Mouse (Mus musculus) left cerebral cortex, adult 9 months (tissue): Measurements from ENCODE around the gene Sephs2.

Experiments
- DNase-seq, 2 experiments: peaks; one replicate each; pipeline ENCODE4 v3.0.0; 2022; ENCODE audit warnings: low spot score in 2 of 2

The Sephs2 gene

DNA sequence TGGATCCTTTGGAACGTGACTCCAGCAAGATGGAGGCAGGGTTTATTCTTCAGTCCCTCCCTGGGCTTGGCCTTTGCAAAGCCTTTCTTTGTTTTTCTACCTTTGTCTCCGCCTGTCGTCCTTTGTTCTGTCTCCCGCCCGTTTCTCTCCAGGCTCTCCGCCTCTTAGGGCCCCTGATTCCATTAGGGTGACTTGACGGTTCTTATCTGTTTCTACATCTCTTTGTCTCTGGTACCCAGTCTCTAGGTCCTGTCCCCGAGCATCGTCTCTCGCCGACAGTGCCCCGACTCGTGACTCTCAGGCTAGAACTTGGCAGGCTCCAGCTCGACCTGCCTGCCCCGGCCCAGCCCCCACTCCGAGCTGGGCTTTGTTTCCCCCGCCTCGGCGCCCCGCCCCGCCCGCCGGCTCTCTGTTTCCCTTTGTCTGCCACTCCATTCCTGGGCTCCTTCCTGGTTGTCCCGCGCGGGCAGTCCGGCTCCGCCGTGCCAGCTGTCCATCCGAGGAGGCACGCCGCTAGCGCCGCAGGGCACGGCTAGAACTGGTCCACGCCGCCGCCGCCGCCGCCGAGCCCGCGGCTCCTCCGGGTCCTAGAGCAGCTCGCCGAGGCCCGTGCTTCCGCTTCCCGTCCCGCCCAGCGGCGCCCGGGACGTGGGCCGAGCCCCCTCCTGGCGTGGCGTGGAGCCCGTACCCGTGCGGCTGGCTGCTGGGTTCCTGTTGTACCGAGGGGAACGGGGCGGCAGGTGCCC, 41.1 kb downstream of the Sephs2 start, which contains the start of the genes Zfp553 and Sept1:
Zfp553 (plus strand) TSS at position 440 of the 746 bp plus-strand sequence.
Sept1 (minus strand) TSS at position 509 of the 746 bp plus-strand sequence.
- DNase-seq: peak in 1 of 2 experiments; percentile 71

DNA sequence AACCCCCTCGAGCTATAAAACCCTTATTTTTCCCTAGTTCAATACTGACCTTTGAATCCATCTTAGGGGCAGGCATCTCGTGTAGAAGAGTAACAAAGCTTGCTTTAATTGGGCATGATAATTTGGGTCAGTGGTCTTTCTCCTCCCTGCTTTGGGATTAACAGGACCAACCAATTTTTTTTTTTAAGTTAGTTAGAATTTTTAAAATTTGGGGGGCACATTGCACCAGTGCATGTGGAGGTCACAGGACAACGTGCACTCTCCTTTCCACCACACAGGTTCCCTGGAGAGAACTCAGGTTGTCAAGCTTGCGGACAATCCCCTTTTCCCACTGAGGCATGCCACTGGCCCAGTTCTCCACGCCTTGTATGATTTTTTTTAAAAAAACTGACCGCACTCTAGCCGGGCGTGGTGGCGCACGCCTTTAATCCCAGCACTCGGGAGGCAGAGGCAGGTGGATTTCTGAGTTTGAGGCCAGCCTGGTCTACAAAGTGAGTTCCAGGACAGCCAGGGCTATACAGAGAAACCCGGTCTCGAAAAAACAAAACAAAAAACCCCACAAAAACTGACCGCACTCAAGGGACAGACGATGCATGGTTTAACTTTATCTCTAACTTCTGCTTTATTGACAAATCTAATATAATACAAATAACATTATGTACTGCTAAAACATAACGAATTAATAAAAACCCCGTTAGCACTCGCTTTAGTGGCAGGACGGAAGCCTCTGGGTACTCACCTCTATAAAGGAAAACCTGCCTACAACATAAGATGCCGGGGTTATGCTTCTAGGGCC, 41.8 kb downstream of the Sephs2 start:
- no peak for DNase-seq

DNA sequence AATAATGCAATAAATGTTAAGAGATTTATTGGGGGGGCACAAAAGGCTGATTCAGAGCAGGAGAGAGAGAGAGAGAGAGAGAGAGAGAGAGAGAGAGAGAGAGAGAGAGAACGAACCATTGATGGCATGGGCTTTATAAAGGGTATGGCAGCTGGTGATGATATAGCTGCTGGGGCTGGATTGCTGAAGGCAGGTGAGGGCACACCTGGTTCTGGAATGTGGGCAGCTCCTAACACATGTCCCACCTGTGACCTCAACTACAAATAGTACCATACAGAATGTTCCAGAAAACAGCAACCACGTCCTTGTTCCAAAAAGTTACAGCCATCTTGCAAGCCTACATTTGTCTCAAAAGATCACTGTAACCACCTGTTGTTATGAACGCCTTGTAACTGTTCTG, 42.5 kb downstream of the Sephs2 start:
- DNase-seq: no peak

DNA sequence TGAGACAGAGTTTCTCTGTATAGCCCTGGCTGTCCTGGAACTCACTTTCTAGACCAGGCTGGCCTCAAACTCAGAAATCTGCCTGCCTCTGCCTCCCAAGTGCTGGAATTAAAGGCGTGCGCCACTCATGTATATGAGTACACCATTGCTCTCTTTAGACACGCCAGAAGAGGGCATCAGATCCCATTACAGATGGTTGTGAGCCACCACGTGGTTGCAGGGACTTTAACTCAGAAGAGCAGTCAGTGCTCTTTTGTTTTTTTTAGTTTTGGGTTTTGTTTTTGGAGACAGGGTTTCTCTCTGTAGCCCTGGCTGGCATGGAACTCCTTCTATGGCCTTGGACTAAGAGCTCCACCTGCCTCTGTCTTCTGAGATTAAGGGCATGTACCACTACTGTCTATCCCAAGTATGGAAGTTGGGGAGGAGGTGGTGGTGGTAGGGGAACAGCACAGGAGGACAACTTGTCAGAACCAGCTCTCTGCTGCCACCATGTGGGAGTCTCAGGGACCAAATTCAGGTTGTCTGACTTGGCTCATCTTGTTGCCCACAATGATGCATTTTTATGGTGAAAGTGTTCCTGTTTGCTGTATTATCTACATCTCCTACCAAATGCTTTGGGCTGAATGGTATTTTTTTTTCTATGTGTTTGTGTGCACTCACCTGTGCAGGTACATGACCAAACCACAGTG, 45.1 kb downstream of the Sephs2 start:
- peak in 1 of 2 experiments; percentile 85 for DNase-seq

DNA sequence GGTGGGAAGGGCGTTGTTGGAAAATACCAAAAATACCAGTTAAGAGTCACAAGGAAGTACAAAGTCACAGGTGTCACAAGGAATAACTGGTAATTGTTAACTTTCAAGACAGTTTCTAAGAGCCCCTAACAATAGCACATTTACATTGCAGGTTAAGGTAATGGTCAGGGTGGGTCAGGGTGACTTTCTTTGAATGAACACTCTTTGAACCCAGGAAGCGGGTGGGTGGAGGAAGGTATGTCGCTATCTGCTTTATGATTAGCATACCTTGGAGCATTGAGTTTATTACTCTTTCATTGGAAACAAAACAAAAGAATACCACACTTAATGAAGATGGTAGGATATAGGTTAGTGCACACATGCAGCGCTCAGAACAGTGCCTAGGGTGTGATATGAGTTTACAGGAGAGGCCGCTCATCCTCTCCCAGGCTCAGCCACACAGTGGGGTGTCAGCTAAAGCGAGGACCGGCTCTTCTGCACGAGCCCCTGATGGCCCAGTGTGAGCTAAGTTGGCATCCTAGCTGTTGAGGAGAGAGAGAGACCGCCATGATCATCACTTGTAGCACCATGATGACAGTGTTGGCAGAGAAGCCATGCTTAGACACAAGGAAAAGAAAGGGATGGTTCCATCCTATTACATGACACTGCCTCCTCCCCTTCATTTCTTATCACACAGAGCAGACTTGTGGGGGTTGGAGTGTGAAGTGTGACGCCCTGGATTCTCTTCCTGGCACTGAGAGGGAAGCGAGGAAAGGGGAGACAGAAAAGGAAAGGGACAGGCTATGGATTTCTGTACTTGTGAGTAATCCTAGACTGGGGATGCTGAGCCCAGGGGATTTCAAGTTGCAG, 48.5 kb downstream of the Sephs2 start:
- DNase-seq: no peak

DNA sequence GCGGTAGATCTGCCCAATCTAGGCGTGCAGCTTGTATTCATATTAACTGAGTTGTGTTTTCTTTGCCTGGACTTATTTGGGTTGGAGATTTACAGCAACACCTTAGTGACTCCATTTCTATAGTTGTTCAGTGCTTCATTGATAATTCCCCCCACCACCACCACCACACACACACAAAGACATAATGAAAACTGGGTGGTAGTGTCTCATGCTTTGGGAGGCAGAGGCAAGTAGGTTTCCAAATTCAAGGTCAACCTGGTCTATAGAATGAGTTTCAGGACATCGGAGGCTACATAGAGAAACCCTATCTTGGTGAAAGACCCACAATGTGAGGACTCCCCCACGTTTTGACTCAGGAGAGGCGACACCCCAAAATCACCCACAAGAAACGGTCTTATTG, 49.2 kb downstream of the Sephs2 start:
- no peak for DNase-seq

DNA sequence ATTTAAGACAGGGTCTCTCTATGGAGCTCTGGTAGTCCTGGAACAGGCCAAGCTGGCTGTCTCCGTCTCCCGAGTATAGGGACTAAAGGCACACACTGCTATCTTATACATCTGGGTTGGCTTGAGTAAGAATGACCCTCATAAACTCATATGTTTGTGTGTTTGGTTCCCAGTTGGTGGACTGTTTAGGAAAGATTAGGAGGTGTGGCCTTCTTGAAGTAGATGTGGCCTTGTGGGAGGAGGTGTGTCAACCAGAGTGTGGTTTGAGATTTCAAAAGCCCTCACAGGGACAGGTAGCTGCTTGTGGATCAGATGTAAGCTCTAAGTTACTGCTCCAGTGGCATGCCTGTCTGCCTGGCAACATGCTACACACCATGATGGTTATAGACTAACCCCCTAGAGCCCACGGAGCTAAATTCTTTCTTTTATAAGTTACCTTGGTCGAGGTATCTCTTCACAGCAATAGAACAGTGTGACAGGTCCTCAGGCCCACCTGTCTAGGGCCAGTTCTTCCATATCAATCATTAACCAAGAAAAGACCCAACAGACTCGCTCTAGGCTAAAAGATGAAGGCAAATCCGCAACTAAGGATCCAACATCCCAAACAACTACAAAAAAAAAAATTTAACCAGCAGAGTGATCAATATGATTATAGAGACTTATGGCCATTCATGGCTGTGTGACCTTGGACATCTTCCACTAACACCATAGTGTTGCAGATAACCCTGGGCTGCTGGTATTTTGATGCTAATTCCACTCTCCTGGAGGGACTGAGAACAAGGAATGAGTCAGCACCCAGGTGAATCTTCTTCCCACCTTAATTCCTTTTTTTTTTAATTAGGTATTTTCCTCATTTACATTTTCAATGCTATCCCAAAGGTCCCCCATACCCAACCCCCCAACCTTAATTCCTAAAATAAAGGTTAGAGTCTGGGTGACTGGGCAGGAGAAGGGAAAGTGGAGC, 50.1 kb downstream of the Sephs2 start:
- DNase-seq: no peak

DNA sequence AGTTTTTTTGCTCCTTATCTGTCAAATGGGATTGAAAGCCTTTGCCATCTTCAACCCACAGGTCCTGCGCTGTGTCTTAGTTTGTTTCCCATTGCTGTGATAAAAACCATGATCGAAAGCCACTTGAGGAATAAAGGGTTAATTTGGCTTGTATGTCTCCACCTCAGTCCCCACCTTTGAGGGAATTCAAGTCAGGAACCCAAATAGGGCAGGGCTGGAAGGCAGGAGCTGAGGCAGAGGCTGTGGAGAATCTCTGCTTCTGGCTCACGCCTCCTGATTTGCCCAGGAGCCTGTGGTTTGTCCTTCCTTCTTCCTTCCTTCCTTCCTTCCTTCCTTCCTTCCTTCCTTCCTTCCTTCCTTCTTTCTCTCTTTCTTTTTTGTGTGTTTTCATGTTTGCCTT, 50.7 kb downstream of the Sephs2 start:
- no peak for DNase-seq
